Mouse (Mus musculus) hindbrain, embryonic 16.5 days (tissue): ENCODE measurements around the gene Usp33. TPM values are rescaled to one million over a fixed set of nuclear protein-coding genes. Genes with fewer than 3 reads are reported as not detected.
A peak's percentile ranks its signal among the peaks of the same experiment; 100 is the strongest.

Experiments
- ATAC-seq: fragments of 200-750 bp; cut with Nextera tagmentation; 2 replicates; pipeline ENCODE4 v1.8.0; 2017; ENCODE audit warnings: moderate TSS enrichment, moderate library complexity
- H3K27ac ChIP-seq: fragments of 300-500 bp; sonication (generic); 2 replicates; pipeline ENCODE4 v1.5.1; 2014; ENCODE audit warnings: low read depth, mild to moderate bottlenecking, control low read depth, low read length, moderate library complexity
- H3K27me3 ChIP-seq: fragments of 300-500 bp; sonication (generic); replicated peaks from 2 replicates; pipeline ENCODE4 v1.6.1; 2014; ENCODE audit warnings: low read length; ENCODE audit not compliant: control insufficient read depth, insufficient read depth
- H3K36me3 ChIP-seq: fragments of 300-500 bp; sonication (generic); 2 replicates; pipeline ENCODE4 v1.6.1; 2014; ENCODE audit warnings: mild to moderate bottlenecking, low read length, moderate library complexity, mixed read lengths; ENCODE audit not compliant: control insufficient read depth, insufficient read depth
- H3K4me1 ChIP-seq: fragments of 300-500 bp; sonication (generic); 2 replicates; pipeline ENCODE4 v1.6.1; 2014; ENCODE audit warnings: low read depth, low read length; ENCODE audit not compliant: control insufficient read depth, insufficient read depth
- H3K4me2 ChIP-seq: fragments of 300-500 bp; sonication (generic); 2 replicates; pipeline ENCODE4 v1.6.1; 2014; ENCODE audit warnings: mild to moderate bottlenecking, low read length, control low read depth, moderate library complexity
- H3K4me3 ChIP-seq: fragments of 300-500 bp; sonication (generic); 2 replicates; pipeline ENCODE4 v1.5.1; 2014; ENCODE audit warnings: mild to moderate bottlenecking, low read length, control low read depth, moderate library complexity
- H3K9ac ChIP-seq: fragments of 300-500 bp; sonication (generic); 2 replicates; pipeline ENCODE4 v1.6.1; 2014; ENCODE audit warnings: low read depth, mild to moderate bottlenecking, control low read depth, low read length, moderate library complexity
- H3K9me3 ChIP-seq: fragments of 300-500 bp; sonication (generic); 2 replicates; pipeline ENCODE4 v1.6.1; 2014; ENCODE audit warnings: mild to moderate bottlenecking, low read length, moderate library complexity; ENCODE audit not compliant: control insufficient read depth
- WGBS: fragments of 180-500 bp; shearing (Covaris S2); extraction: QIAGEN DNeasy Blood & Tissue Kit; methylation state at CpG from one replicate; pipeline ENCODE4 v1.1.7; 2014; 5-methylcytosine and 5-hydroxymethylcytosine counted together
- polyA plus RNA-seq: library from polyadenylated mRNA; unstranded; fragments of >200 nt; fragmentation: Nextera tagmentation; extraction: Ambion mirVana; gene quantifications from 2 replicates; pipeline ENCODE4 v1.2.1, GENCODE M21; 2015

The Usp33 gene
- polyA plus RNA-seq, 1 experiment from 2014 or later: 82.4 TPM

DNA sequence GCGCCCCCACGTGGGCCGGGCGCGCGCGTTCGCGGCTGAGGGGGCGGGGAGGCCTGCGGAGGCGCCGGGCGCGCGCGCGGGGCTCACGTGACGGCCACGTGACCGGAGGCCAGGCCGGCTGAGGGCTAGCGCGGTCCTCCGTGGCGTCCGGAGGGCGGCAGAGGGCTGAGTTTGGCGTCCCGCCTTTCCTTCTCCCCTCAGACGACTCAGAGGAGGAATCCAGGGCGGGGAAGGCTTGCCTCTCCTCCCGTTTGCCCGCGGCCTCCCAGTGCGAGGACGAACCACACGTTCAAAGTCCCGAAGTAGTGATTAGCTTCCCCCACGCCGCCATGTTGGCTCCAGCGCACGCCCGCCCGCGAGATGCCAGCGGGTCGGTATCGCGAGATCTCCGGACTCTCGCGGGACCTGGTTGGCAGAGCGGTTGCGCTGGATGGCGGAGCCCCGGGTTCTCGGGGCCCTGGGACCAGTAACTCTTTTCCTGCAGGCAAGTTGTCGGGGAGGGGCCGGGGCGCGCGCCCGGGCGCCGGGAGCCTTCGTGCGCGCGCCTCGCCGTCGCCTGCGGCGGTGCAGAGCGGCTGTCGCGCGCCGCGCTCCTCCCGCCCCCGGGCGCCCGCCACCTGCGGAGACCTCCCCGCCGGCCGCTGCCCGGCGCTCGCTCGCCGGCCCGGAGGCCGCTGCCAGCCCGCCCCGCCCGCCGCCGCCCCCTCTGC, 50.2 kb downstream of the Usp33 start:
- Histone ChIP-seq H3K36me3 (peaks cover 3% of the 10 kb centered on the region; the same call in 1 of the 2 replicates), H3K27ac (peak overlapping the region; percentile 100), H3K9ac (peak overlapping the region; percentile 98), H3K9me3 (no peaks in the 10 kb centered on the region), H3K4me3 (peak overlapping the region; percentile 75), H3K27me3 (no peaks in the 10 kb centered on the region), H3K4me1 (peaks cover 22% of the 10 kb centered on the region), H3K4me2 (peak overlapping the region; percentile 70)
- under 1% methylated on average over 79 of the region's 102 CpGs for WGBS
- peak; percentile 92 for ATAC-seq

DNA sequence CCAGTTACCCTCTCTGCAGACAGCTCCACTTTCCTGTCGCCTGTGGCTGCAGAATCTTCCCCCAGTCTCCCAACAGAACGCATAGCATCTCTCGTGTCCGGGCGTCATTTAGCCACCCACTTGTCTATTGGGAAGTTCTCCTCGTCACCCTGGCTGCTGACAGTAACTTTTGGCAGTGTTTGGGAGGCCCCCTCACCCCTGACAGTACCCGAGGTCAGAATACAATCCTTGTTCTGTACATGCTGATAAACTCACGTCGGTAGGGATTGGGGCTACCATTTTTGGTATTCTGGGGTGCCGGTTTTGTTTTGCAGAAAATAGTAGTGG, 50.7 kb downstream of the Usp33 start:
- H3K27ac ChIP-seq: peak overlapping the region; percentile 100
- H3K9ac ChIP-seq: peak overlapping the region; percentile 98
- no peaks in the 10 kb centered on the region for H3K27me3 ChIP-seq
- H3K4me3 ChIP-seq: peak overlapping the region; percentile 75
- 0% methylated on average over 10 of the region's 10 CpGs for WGBS
- peak overlapping the region; percentile 70 for H3K4me2 ChIP-seq
- H3K4me1 ChIP-seq: peaks cover 22% of the 10 kb centered on the region
- peaks cover 3% of the 10 kb centered on the region; the same call in 1 of the 2 replicates for H3K36me3 ChIP-seq
- ATAC-seq: no peak; the same call in 1 of the 2 replicates
- H3K9me3 ChIP-seq: no peaks in the 10 kb centered on the region

DNA sequence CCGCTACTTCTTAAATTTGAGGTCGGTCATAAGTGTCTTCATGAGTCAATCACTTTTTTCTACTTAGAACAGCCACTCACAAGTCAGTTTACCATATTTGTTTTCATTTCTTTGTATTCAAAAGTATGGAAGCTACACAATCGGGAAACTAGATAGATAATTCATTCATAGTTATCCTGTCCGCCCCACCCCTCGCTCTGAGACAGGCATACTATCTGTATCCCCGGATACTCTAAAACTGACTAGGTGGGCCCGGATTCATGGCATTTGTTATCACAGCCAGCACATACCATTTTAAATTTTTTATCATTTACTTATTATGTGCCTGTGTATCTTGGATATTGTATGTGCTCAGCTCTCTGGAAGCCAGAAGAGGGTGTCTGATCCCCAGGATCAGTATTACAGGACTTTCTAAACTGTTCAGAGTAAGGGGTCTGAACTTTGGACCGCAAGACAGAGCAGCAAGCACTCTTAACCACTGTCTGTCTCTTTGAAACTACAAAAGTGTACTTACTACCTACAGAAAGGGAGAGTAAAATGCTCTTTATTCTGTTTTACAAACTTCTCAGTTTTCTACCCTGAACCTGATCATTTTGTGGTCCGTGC, 51.2 kb downstream of the Usp33 start:
- no peak for ATAC-seq
- WGBS: 59% methylated on average over 9 of the region's 9 CpGs
- peak overlapping the region; percentile 70 for H3K4me2 ChIP-seq
- H3K4me3 ChIP-seq: peak overlapping the region; percentile 75
- H3K27ac ChIP-seq: no peak overlapping the region
- H3K4me1 ChIP-seq: peaks cover 22% of the 10 kb centered on the region
- peaks cover 2% of the 10 kb centered on the region; the same call in 1 of the 2 replicates for H3K36me3 ChIP-seq
- no peaks in the 10 kb centered on the region for H3K9me3 ChIP-seq
- no peaks in the 10 kb centered on the region for H3K27me3 ChIP-seq
- peak overlapping the region; percentile 98 for H3K9ac ChIP-seq

DNA sequence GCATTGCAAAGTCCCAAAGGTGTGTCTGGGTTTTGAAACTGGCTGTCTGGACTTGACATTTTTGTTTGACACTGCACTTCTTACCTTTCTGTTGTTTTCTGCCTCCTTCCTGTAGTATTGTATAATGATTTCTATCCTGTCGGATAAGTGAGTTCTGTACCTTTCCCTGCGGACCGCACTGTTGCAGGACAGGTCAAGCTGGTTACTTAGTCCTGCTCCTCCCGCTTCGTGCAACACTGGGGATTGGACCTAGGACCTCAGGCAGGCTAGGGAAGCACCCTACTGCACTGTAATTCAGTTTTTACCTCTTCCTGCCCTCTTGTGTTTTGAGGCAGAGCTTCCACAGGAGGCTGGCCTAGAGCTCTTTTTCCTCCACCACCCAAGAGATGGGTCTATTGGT, 54.2 kb downstream of the Usp33 start:
- no peak for ATAC-seq
- Histone ChIP-seq H3K9ac (no peak overlapping the region), H3K27ac (no peak overlapping the region), H3K4me1 (peaks cover 11% of the 10 kb centered on the region), H3K36me3 (no peaks in the 10 kb centered on the region), H3K9me3 (no peaks in the 10 kb centered on the region), H3K4me3 (no peak overlapping the region), H3K4me2 (no peak overlapping the region), H3K27me3 (no peaks in the 10 kb centered on the region)
- WGBS: 95% methylated on average over 5 of the region's 5 CpGs

DNA sequence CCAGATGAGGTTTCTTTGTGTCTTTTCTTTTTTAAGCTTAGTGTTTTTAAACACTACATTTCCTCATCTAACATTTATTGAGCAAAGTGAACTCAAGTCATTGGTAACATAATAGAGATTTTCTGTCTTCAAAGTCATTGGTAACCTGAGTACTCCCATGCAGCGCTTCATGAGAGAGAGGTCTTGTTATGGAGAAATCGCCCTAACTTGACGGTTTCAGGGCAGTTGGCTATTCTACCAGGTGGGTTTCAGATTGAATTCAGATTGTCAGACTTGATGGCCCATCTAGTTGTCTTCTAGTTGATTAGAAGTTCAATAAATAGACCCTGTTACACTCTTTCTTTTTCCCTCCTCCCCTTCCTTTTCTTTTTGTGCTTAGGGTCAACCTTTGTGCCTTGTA, 54.6 kb downstream of the Usp33 start:
- Histone ChIP-seq H3K9me3 (no peaks in the 10 kb centered on the region), H3K4me3 (no peak overlapping the region), H3K36me3 (no peaks in the 10 kb centered on the region), H3K27me3 (no peaks in the 10 kb centered on the region), H3K27ac (no peak overlapping the region), H3K4me1 (peaks cover 11% of the 10 kb centered on the region), H3K9ac (no peak overlapping the region), H3K4me2 (no peak overlapping the region)
- ATAC-seq: no peak
- 89% methylated on average over 3 of the region's 3 CpGs for WGBS

DNA sequence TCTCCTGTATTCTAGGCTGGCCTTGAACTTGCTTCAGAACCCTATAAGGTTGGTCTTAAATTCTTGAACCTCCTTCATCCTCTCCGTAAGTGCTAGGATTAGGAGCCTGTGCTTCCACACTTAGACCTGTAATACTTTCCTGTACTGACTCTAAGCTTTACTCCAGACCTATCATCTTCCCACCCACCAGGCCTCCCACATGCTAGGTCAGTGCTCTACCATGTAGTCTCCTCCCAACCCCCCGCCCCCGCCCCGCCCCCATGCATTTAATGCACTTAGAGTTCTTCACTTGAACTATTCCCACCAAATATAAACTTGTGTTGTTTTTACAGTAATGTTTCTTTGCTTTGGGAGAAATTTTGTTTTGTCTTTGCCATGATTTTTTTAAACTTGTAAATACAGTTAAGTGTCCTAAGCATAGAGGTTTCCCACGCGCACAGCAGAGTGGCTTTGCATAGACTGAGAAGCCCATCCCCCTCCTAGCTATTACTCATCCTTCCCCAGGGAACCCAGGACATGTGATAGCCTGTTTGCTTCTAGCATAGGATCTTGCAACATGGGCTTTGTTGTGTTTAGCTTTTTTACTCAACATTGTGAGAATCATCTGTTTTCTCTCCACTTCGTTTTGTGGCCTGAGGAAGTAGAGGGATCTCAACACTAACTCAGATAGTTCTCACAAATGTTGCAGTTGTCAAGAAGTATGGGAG, 55.8 kb downstream of the Usp33 start:
- H3K9me3 ChIP-seq: no peaks in the 10 kb centered on the region
- H3K27me3 ChIP-seq: no peaks in the 10 kb centered on the region
- H3K4me2 ChIP-seq: no peak overlapping the region
- ATAC-seq: no peak
- WGBS: 83% methylated on average over 7 of the region's 7 CpGs
- no peak overlapping the region for H3K9ac ChIP-seq
- H3K36me3 ChIP-seq: no peaks in the 10 kb centered on the region
- H3K4me3 ChIP-seq: no peak overlapping the region
- peaks cover 10% of the 10 kb centered on the region for H3K4me1 ChIP-seq
- H3K27ac ChIP-seq: no peak overlapping the region

DNA sequence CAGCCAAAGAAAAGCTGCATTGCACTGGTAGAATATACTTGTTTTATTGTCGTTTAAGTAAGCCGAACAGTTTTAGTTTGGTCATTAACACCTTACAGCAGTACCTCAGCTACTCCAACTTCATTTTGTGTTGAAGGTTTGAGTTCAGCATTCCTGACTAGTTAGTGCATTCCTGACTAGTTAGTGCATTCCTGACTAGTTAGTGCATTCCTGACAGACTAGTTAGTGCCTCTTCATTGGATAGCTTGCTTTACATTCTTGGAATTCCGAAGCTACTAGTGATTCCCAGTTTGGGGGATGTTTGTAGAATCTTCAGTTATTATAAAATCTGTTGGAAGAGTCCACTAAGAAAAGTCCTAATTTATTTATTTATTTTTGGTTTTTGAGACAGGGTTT, 56.4 kb downstream of the Usp33 start:
- no peak overlapping the region for H3K4me3 ChIP-seq
- no peaks in the 10 kb centered on the region for H3K36me3 ChIP-seq
- no peaks in the 10 kb centered on the region for H3K27me3 ChIP-seq
- WGBS: 95% methylated on average over 3 of the region's 3 CpGs
- no peaks in the 10 kb centered on the region for H3K9me3 ChIP-seq
- peaks cover 4% of the 10 kb centered on the region for H3K4me1 ChIP-seq
- H3K27ac ChIP-seq: no peak overlapping the region
- no peak overlapping the region for H3K4me2 ChIP-seq
- ATAC-seq: no peak
- H3K9ac ChIP-seq: no peak overlapping the region

DNA sequence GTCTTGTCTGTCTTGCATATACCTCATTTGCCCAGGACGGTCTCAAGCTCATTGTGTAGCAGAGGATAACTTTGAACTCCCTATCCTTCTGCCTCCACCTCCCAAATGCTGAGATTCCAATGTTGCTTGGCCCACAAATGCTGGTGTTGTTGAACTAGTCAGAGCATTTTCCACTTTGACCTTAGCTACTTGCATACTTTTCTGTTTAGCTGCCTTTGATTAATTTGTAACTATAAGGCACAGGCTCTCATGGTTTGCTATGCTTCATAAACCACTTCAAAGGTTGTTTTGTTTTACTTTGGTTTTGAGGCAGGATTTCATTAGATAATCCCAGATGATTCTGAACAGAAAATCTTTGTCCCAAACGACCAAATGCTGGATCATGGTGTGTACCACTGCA, 57.5 kb downstream of the Usp33 start:
- WGBS: 74% methylated on average over 2 of the region's 2 CpGs
- Histone ChIP-seq H3K27me3 (no peaks in the 10 kb centered on the region), H3K4me1 (no peaks in the 10 kb centered on the region; the same call in 1 of the 2 replicates), H3K36me3 (no peaks in the 10 kb centered on the region), H3K4me3 (no peak overlapping the region), H3K9me3 (no peaks in the 10 kb centered on the region), H3K27ac (no peak overlapping the region), H3K4me2 (no peak overlapping the region), H3K9ac (no peak overlapping the region)
- no peak for ATAC-seq

DNA sequence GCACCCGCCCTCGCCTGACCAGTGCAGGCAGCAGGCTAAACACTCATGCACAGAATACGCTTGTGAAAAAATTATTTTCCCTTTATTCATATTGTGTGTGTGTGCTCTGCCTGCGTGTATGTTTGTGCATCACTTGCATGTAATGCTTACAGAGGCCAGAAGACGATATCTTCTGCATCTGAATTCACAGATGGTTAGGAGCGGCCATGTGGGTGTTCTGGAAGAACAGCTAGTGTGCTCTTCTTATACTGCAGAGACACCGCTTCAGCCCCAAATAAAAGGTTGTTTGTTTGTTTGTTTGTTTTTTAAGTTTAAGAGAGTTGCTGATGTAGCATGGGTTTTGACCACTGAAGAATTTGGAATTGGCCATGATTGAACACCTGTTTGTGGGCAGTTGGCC, 59.1 kb downstream of the Usp33 start:
- Histone ChIP-seq H3K9ac (no peak overlapping the region), H3K4me1 (no peaks in the 10 kb centered on the region; the same call in 1 of the 2 replicates), H3K9me3 (no peaks in the 10 kb centered on the region), H3K27me3 (no peaks in the 10 kb centered on the region), H3K4me2 (no peak overlapping the region), H3K27ac (no peak overlapping the region), H3K4me3 (no peak overlapping the region), H3K36me3 (no peaks in the 10 kb centered on the region)
- 94% methylated on average over 7 of the region's 7 CpGs for WGBS
- no peak for ATAC-seq
